10 mouse cellular contexts compared by ENCODE assay signal in the genomic region with DNA sequence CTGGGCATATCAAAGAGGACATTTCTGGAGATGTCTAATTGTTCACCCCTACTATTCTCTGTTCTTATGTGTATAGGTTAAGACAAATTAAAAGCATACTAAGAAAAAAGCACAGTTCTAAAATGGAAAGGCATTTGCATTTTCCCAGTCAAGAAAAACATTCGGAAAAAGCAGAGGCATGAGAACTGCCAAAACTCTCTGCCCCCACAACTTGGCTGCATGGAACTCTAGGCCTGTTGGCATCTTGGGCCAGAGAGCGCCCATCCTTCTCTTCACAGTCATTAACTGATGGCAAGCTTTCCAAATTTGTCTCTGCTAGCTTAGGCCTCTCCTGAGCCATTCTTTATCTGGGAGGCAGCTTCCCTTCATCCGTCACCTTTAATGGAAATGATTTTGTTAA.
"Had no signal": no experiment of that assay in that cellular context is flagged by ENCODE, and none has a peak within 500 bp of the region (broad histone marks: within the 10 kb centered on the region; RNA-seq: fewer than 3 reads in every experiment).

No protein-coding gene starts in this region.

- ATAC-seq: liver, postnatal 0 days; lung, postnatal 0 days; midbrain, embryonic 13.5 days; midbrain, embryonic 15.5 days had no signal

- DNase-seq: liver, postnatal 0 days; lung, adult 2 months; lung, postnatal 14 days; lung, postnatal 36 days; thymus, adult 18-20 months; thymus, postnatal 14 days; thymus, postnatal 36 days had no signal
